Mouse (Mus musculus) thymus, postnatal 10 days (tissue): ENCODE measurements around the gene Gria1.

ENCODE experiments used
- DNase-seq, 2 experiments: peaks; one replicate each; pipeline ENCODE4 v3.0.0; 2021; ENCODE audit warnings: low spot score in 2 of 2

The Gria1 gene

GRCm38 (mm10) chr11:57062441-57062840 lies 51.3 kb downstream of the Gria1 start:
- DNase-seq = no peak

- no peak for DNase-seq
These were observed 59.2 kb downstream of the Gria1 start for GRCm38 (mm10) chr11:57070196-57070901.

- no peak for DNase-seq
These were observed 61.0 kb downstream of the Gria1 start for GRCm38 (mm10) chr11:57072171-57072570.

GRCm38 (mm10) chr11:57079423-57079822 lies 68.2 kb downstream of the Gria1 start:
- DNase-seq = no peak

- DNase-seq = no peak
These were observed 78.3 kb downstream of the Gria1 start for GRCm38 (mm10) chr11:57089527-57089926.

GRCm38 (mm10) chr11:57090705-57091104 lies 79.5 kb downstream of the Gria1 start:
- no peak for DNase-seq

GRCm38 (mm10) chr11:57091276-57091914 lies 80.2 kb downstream of the Gria1 start:
- no peak for DNase-seq

GRCm38 (mm10) chr11:57100491-57100890 lies 89.3 kb downstream of the Gria1 start:
- DNase-seq = no peak

GRCm38 (mm10) chr11:57103751-57104254 lies 92.6 kb downstream of the Gria1 start:
- no peak for DNase-seq

GRCm38 (mm10) chr11:57105683-57106082 lies 94.5 kb downstream of the Gria1 start:
- DNase-seq = no peak

GRCm38 (mm10) chr11:57112386-57112785 lies 101.2 kb downstream of the Gria1 start:
- no peak for DNase-seq

- no peak for DNase-seq
These were observed 103.2 kb downstream of the Gria1 start for GRCm38 (mm10) chr11:57114410-57114809.

GRCm38 (mm10) chr11:57127066-57127465 lies 115.9 kb downstream of the Gria1 start:
- no peak for DNase-seq

GRCm38 (mm10) chr11:57140162-57140780 lies 129.1 kb downstream of the Gria1 start:
- DNase-seq = no peak

GRCm38 (mm10) chr11:57143681-57144080 lies 132.5 kb downstream of the Gria1 start:
- DNase-seq = no peak

GRCm38 (mm10) chr11:57145192-57145591 lies 134.0 kb downstream of the Gria1 start:
- no peak for DNase-seq

- DNase-seq = no peak
These were observed 134.5 kb downstream of the Gria1 start for GRCm38 (mm10) chr11:57145704-57146103.

- DNase-seq = no peak
These were observed 140.5 kb downstream of the Gria1 start for GRCm38 (mm10) chr11:57151674-57152073.

- DNase-seq = no peak
These were observed 143.8 kb downstream of the Gria1 start for GRCm38 (mm10) chr11:57154998-57155397.

GRCm38 (mm10) chr11:57159412-57159811 lies 148.2 kb downstream of the Gria1 start:
- no peak for DNase-seq

- no peak for DNase-seq
These were observed 148.9 kb downstream of the Gria1 start for GRCm38 (mm10) chr11:57160076-57160475.

- DNase-seq = no peak
These were observed 151.7 kb downstream of the Gria1 start for GRCm38 (mm10) chr11:57162931-57163330.

- DNase-seq = no peak
These were observed 158.9 kb downstream of the Gria1 start for GRCm38 (mm10) chr11:57170058-57170457.
